Mouse (Mus musculus): ENCODE measurements around the gene Cd300lf. TPM values are rescaled to one million over a fixed set of nuclear protein-coding genes. Genes with fewer than 3 reads are reported as not detected.
A peak's percentile ranks its signal among the peaks of the same experiment; 100 is the strongest.

The Cd300lf gene
- total and polyA plus RNA-seq, 3 experiments, result 0.55 to 1.00 (median 0.90) TPM

DNA sequence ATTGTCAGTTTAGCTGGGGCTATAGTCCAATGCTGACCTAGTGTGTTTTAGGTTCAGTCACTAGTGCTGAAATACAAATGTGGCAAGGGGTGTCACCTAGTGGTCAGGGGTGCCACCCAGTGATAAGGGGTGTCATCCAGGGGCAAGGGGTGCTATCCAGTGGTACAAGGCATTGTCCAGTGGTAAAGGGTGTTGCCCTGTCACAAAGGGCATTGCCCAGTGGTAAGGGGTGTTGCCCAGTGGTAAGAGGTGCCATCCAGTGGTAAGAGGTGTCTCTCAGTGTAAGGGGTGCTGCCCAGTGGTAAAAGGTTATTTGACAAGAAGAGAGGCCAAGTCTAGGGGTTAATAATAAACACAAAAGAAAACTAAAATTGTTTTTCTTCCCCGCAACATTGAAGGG lies 56.4 kb downstream of the Cd300lf start:
- no peak for DNase-seq

GRCm38 (mm10) chr11:115075859-115076258 lies 57.9 kb downstream of the Cd300lf start:
- no peak for DNase-seq

GRCm38 (mm10) chr11:115075407-115075806 lies 58.4 kb downstream of the Cd300lf start:
- no peak for DNase-seq

DNA sequence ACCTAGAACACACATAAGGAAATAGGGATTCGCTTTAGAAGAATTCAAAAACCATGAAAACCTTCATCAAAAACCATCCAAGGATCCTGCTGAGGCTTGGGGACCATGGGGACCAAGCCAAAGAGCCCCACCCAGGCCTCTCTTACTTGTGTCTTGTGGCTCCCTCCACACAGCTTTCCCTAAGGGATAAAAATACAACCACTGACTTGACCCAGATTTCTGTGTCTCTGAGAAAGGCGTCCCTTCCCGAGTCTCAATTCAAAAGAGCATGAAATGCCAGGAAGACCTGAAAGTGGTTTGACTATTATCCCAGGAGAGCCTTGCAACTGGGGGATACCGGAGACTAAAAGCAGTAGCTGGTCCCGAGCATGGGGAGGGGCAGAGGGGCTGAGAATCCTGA lies 60.8 kb downstream of the Cd300lf start:
- no peak for DNase-seq

DNA sequence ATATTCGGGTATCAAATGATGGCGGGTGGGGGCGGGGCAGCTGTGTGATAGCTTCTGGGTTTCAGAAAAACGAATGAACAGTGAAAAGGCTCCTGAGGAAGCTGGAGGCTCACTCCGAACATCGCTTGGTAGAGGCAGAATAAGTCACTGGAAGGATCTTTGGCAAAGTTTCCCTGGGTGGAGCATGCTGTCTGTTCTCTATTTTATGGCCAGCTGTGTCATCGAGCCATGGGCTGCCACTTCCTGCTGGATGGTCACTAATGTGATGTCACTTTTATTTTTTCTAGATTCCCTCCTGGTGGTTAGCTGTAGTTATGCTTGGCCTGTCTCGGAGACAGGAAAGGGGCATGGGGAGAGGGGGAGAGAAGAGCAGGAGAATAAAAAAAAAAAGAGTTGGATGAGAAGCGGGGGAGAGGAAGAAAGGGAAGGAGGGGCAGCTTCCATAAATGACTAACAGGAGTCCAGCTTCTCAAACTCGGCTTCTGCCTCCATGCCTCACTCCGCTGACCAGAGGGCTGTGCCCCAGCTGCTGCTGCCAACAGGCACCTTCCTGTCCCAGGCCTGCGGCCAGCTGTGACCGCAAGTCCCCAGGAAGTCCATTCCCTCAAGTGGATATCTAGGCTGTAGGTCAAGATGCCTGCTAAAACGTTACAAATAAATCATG lies 62.0 kb downstream of the Cd300lf start:
- peak; percentile 82 for DNase-seq

DNA sequence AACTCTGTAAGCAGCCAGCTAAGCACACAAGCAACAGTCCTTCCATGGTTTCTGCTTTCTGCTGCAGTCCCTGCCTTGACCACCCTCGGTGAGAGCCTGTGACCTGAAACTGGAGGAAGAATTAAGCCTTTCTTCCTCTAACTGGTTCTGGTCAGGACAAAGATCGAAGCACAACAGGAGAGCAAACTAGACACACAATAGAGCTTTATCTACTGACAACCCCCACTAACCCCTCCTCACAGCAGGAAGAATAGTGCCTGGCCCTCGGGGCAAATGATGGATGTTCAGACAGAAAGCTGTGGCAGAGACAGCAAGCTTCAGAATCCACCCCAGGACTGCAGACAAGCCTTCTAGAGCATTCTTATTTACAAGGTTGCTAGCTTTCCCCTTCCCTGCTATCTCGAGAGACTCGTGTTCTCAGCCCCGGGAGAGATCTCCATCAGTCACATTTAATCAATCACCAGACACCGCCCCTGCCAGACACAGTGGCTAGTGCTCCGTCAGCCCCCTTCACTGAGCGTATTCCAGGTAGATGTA lies 62.7 kb downstream of the Cd300lf start:
- DNase-seq, result no peak

GRCm38 (mm10) chr11:115066768-115067167 lies 67.0 kb downstream of the Cd300lf start:
- DNase-seq, result no peak

Other genes with a start within 250 kb of the Cd300lf start
- gene Cd300a, start 244.0 kb downstream of the Cd300lf start, total RNA-seq (2021), result 1 to 10 TPM; 1.5 TPM
- gene Cd300a, start 244.0 kb downstream of the Cd300lf start, polyA plus RNA-seq (2012; rRNA removed), result 0.80 and 0.81 TPM in 2 replicates
- gene Cd300lb, start 199.6 kb downstream of the Cd300lf start, total RNA-seq (2021), result 1 to 10 TPM in 1 of 2 experiments, under 1 TPM in 1; 0.86 to 1.1 TPM
- gene Cd300lb, start 199.6 kb downstream of the Cd300lf start, polyA plus RNA-seq (2012; rRNA removed), result 0.42 and 0.46 TPM in 2 replicates
- not detected for gene Cd300c, start 164.8 kb downstream of the Cd300lf start, total RNA-seq (2021)
- 0.58 TPM in 1 of 2 replicates, not detected in the other for gene Cd300c, start 164.8 kb downstream of the Cd300lf start, polyA plus RNA-seq (2012; rRNA removed)
- 1 to 10 TPM in 1 of 2 experiments, under 1 TPM in 1; 0.89 to 2.7 TPM for gene Cd300ld, start 144.1 kb downstream of the Cd300lf start, total RNA-seq (2021)
- 0.45 and 0.64 TPM in 2 replicates for gene Cd300ld, start 144.1 kb downstream of the Cd300lf start, polyA plus RNA-seq (2012; rRNA removed)
- gene Cd300c2, start 132.1 kb downstream of the Cd300lf start, total RNA-seq (2021), result 1 to 10 TPM; 3.5 to 5.5 TPM
- 3.7 and 3.8 TPM in 2 replicates for gene Cd300c2, start 132.1 kb downstream of the Cd300lf start, polyA plus RNA-seq (2012; rRNA removed)
- not detected for gene Cd300ld2, start 117.8 kb downstream of the Cd300lf start, total RNA-seq (2021)
- 0.56 TPM in 1 of 2 replicates, not detected in the other for gene Cd300ld2, start 117.8 kb downstream of the Cd300lf start, polyA plus RNA-seq (2012; rRNA removed)
- gene Cd300ld4, start 107.0 kb downstream of the Cd300lf start, total RNA-seq (2021), result not detected
- gene Cd300ld4, start 107.0 kb downstream of the Cd300lf start, polyA plus RNA-seq (2012; rRNA removed), result 0.21 TPM in 1 of 2 replicates, not detected in the other
- gene Cd300ld5, start 96.2 kb downstream of the Cd300lf start, total RNA-seq (2021), result 1 to 10 TPM; 5.0 to 8.0 TPM
- 0.49 and 0.68 TPM in 2 replicates for gene Cd300ld5, start 96.2 kb downstream of the Cd300lf start, polyA plus RNA-seq (2012; rRNA removed)
- gene Cd300ld3, start 85.6 kb downstream of the Cd300lf start, total RNA-seq (2021), result 10 to 100 TPM in 1 of 2 experiments, 1 to 10 TPM in 1; 4.0 to 10.5 TPM
- gene Cd300ld3, start 85.6 kb downstream of the Cd300lf start, polyA plus RNA-seq (2012; rRNA removed), result 10.6 and 11.2 TPM in 2 replicates
- gene Cd300e, start 71.8 kb downstream of the Cd300lf start, total RNA-seq (2021), result under 1 TPM; 0.78 to 0.86 TPM
- 0.04 TPM in 1 of 2 replicates, not detected in the other for gene Cd300e, start 71.8 kb downstream of the Cd300lf start, polyA plus RNA-seq (2012; rRNA removed)
- under 1 TPM; 0.55 to 0.58 TPM for gene Rab37, start 42.6 kb downstream of the Cd300lf start, total RNA-seq (2021)
- gene Rab37, start 42.6 kb downstream of the Cd300lf start, polyA plus RNA-seq (2012; rRNA removed), result 0.15 and 0.36 TPM in 2 replicates
- gene Slc9a3r1, start 29.3 kb upstream of the Cd300lf start, total RNA-seq (2021), result 10 to 100 TPM; 15.6 to 26.2 TPM
- 14.8 and 15.0 TPM in 2 replicates for gene Slc9a3r1, start 29.3 kb upstream of the Cd300lf start, polyA plus RNA-seq (2012; rRNA removed)
- gene Tmem104, start 53.5 kb upstream of the Cd300lf start, total RNA-seq (2021), result 10 to 100 TPM; 23.7 to 27.9 TPM
- gene Tmem104, start 53.5 kb upstream of the Cd300lf start, polyA plus RNA-seq (2012; rRNA removed), result 26.5 and 34.7 TPM in 2 replicates
- gene Nat9, start 53.9 kb upstream of the Cd300lf start, total RNA-seq (2021), result 10 to 100 TPM; 20.0 to 29.2 TPM
- 12.0 and 16.2 TPM in 2 replicates for gene Nat9, start 53.9 kb upstream of the Cd300lf start, polyA plus RNA-seq (2012; rRNA removed)
- 1 to 10 TPM; 2.3 to 9.4 TPM for gene Grin2c, start 133.3 kb upstream of the Cd300lf start, total RNA-seq (2021)
- gene Grin2c, start 133.3 kb upstream of the Cd300lf start, polyA plus RNA-seq (2012; rRNA removed), result 13.8 and 25.5 TPM in 2 replicates
- 1,000 to 10,000 TPM; 1,196 to 1,476 TPM for gene Fdxr, start 143.1 kb upstream of the Cd300lf start, total RNA-seq (2021)
- 2,178 and 2,420 TPM in 2 replicates for gene Fdxr, start 143.1 kb upstream of the Cd300lf start, polyA plus RNA-seq (2012; rRNA removed)
- gene Fads6, start 163.7 kb upstream of the Cd300lf start, total RNA-seq (2021), result 10 to 100 TPM; 56.7 to 76.5 TPM
- 87.7 and 93.1 TPM in 2 replicates for gene Fads6, start 163.7 kb upstream of the Cd300lf start, polyA plus RNA-seq (2012; rRNA removed)
- not detected for gene Otop2, start 173.2 kb upstream of the Cd300lf start, total RNA-seq (2021)
- 0.12 TPM in 1 of 2 replicates, not detected in the other for gene Otop2, start 173.2 kb upstream of the Cd300lf start, polyA plus RNA-seq (2012; rRNA removed)
- gene Ush1g, start 188.0 kb upstream of the Cd300lf start, total RNA-seq (2021), result under 1 TPM; 0.49 to 0.69 TPM
- 0.50 and 0.52 TPM in 2 replicates for gene Ush1g, start 188.0 kb upstream of the Cd300lf start, polyA plus RNA-seq (2012; rRNA removed)
- not detected for gene Otop3, start 200.7 kb upstream of the Cd300lf start, total RNA-seq (2021)
- gene Otop3, start 200.7 kb upstream of the Cd300lf start, polyA plus RNA-seq (2012; rRNA removed), result 0.07 TPM in 1 of 2 replicates, not detected in the other
- 10 to 100 TPM; 23.8 to 25.0 TPM for gene Hid1, start 233.8 kb upstream of the Cd300lf start, total RNA-seq (2021)
- 27.1 and 27.3 TPM in 2 replicates for gene Hid1, start 233.8 kb upstream of the Cd300lf start, polyA plus RNA-seq (2012; rRNA removed)
- 100 to 1,000 TPM in 1 of 2 experiments, 10 to 100 TPM in 1; 67.8 to 169 TPM for gene Cdr2l, start 247.9 kb upstream of the Cd300lf start, total RNA-seq (2021)
- 63.0 and 75.9 TPM in 2 replicates for gene Cdr2l, start 247.9 kb upstream of the Cd300lf start, polyA plus RNA-seq (2012; rRNA removed)

Measured in adrenal gland, adult 2 months (tissue).